Mouse (Mus musculus) liver, embryonic 15.5 days (tissue): ENCODE results near the gene Pde4dip. TPM values are rescaled to one million over a fixed set of nuclear protein-coding genes. Genes with fewer than 3 reads are reported as not detected.

Experiments
- ATAC-seq: fragments of 200-750 bp; cut with Nextera tagmentation; 2 replicates; pipeline ENCODE4 v1.8.0; 2017; ENCODE audit warnings: moderate number of reproducible peaks, mild to moderate bottlenecking, moderate library complexity; ENCODE audit not compliant: insufficient read depth
- H3K27ac ChIP-seq: fragments of 300-500 bp; sonication (generic); replicated peaks from 2 replicates; pipeline ENCODE4 v1.5.1; 2015; ENCODE audit warnings: mild to moderate bottlenecking, inconsistent platforms
- H3K27me3 ChIP-seq: fragments of 300-500 bp; sonication (generic); 2 replicates; pipeline ENCODE4 v1.6.1; 2015; ENCODE audit warnings: mild to moderate bottlenecking, inconsistent platforms
- H3K36me3 ChIP-seq: fragments of 300-500 bp; sonication (generic); replicated peaks from 2 replicates; pipeline ENCODE4 v1.6.1; 2015; ENCODE audit warnings: moderate library complexity, mild to moderate bottlenecking, inconsistent platforms
- H3K4me1 ChIP-seq: fragments of 300-500 bp; sonication (generic); replicated peaks from 2 replicates; pipeline ENCODE4 v1.6.1; 2015; ENCODE audit warnings: inconsistent platforms
- H3K4me2 ChIP-seq: fragments of 300-500 bp; sonication (generic); 2 replicates; pipeline ENCODE4 v1.6.1; 2015; ENCODE audit warnings: moderate library complexity, mild to moderate bottlenecking, inconsistent platforms
- H3K4me3 ChIP-seq: fragments of 300-500 bp; sonication (generic); replicated peaks from 2 replicates; pipeline ENCODE4 v1.5.1; 2015; ENCODE audit warnings: mild to moderate bottlenecking, inconsistent platforms
- H3K9ac ChIP-seq: fragments of 300-500 bp; sonication (generic); 2 replicates; pipeline ENCODE4 v1.6.1; 2015; ENCODE audit warnings: moderate library complexity, mild to moderate bottlenecking, inconsistent platforms
- H3K9me3 ChIP-seq: fragments of 300-500 bp; sonication (generic); replicated peaks from 2 replicates; pipeline ENCODE4 v1.6.1; 2016; ENCODE audit warnings: inconsistent platforms
- WGBS: fragments of 180-500 bp; shearing (Covaris S2); methylation state at CpG from one replicate; pipeline ENCODE4 v1.1.7; 2015; ENCODE audit warnings: mixed read lengths; ENCODE audit not compliant: insufficient replicate concordance; 5-methylcytosine and 5-hydroxymethylcytosine counted together
- polyA plus RNA-seq: library from polyadenylated mRNA; unstranded; fragments of >200 nt; fragmentation: Nextera tagmentation; extraction: Ambion mirVana; gene quantifications from 2 replicates; pipeline ENCODE4 v1.2.1, GENCODE M21; 2015

The Pde4dip gene
- polyA plus RNA-seq, 1 experiment from 2014 or later, result 9.6 TPM

DNA sequence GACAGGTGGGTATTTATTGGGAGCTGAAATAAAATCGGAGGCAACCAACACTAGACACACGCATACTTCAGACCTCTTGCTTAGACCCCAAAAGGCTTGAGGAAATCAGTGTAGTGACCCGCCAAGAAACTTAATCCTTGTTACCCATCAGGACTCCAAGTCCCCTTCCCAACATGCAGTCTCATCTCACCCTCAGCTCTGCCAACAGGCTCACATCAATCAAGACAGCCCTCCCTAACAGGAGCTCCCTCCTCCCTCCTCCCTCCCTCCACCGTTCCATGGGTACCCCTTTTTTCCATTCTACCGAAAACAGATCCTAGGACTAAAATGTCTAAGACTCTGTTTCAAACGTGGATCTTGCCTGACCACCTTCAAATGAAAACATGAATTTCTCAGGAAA lies 65.1 kb downstream of the Pde4dip start:
- Histone ChIP-seq H3K4me2 (no peak overlapping the region), H3K9ac (no peak overlapping the region), H3K4me1 (peaks cover 7% of the 10 kb centered on the region; the same call in 1 of the 2 replicates), H3K9me3 (no peaks in the 10 kb centered on the region), H3K27ac (no peak overlapping the region), H3K27me3 (peaks cover 29% of the 10 kb centered on the region), H3K36me3 (no peaks in the 10 kb centered on the region), H3K4me3 (no peak overlapping the region)
- ATAC-seq, result no peak
- WGBS, result 22% methylated on average over 6 of the region's 6 CpGs

DNA sequence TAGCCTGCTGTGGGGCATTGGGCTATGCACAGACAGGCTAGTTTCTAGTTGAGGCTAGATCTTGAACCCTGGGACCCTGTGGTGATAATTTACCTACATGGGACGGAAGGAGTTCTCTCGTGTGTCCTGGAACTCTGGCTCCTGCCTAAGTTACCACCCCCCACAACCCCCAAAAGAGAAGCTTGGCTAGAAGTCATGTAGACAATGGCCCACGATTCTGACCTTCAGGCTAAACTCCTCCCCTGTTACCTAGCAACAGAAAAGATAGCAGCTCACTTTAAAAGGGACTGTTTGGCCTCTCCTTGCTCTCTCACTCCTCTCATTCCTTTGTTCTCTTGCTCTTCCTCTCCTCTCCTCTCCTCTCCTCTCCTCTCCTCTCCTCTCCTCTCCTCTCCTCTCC lies 69.5 kb downstream of the Pde4dip start:
- Histone ChIP-seq H3K27me3 (peaks cover 16% of the 10 kb centered on the region), H3K4me3 (no peak overlapping the region), H3K4me2 (no peak overlapping the region), H3K9me3 (no peaks in the 10 kb centered on the region), H3K36me3 (no peaks in the 10 kb centered on the region), H3K9ac (no peak overlapping the region), H3K4me1 (0 out of 2 replicates have a peak, but pooled peaks cover 4% of the 10 kb centered on the region), H3K27ac (peak overlapping the region; percentile 74)
- WGBS, result 52% methylated on average over 3 of the region's 3 CpGs
- ATAC-seq, result no peak

DNA sequence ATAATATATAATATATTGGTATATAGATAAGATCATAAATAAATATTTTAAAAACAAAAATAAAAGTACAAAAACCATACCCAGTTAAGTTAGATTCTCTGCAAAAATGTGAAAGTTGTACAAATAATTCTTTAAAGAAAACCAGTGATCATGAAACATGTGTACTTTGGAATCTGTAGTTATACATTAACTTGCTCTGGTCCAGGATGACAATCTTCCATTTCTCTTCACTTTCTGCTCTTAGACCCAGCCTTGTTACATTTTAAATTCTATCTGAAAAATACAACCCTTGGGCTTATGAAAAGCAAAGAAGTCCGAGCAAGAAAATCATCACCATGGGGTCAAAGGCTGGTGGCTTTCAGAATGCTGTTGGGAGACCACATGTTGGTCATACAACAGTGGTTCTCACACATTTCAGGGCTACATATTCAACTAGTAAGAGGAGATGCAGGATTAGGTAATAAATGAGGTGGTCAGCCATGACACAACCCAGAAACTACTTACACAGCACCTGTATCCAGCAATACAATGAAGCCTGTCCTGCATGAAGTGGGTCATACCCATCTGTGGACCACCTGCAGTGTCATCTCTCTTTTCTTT lies 70.0 kb downstream of the Pde4dip start:
- Histone ChIP-seq H3K4me1 (no peaks in the 10 kb centered on the region), H3K36me3 (no peaks in the 10 kb centered on the region), H3K4me2 (peak overlapping the region; percentile 3; the same call in 1 of the 2 replicates), H3K27ac (peak overlapping the region; percentile 74), H3K9ac (no peak overlapping the region), H3K9me3 (no peaks in the 10 kb centered on the region), H3K27me3 (peaks cover 10% of the 10 kb centered on the region), H3K4me3 (no peak overlapping the region)
- ATAC-seq, result no peak
- 29% methylated on average over 1 of the region's 1 CpGs for WGBS

DNA sequence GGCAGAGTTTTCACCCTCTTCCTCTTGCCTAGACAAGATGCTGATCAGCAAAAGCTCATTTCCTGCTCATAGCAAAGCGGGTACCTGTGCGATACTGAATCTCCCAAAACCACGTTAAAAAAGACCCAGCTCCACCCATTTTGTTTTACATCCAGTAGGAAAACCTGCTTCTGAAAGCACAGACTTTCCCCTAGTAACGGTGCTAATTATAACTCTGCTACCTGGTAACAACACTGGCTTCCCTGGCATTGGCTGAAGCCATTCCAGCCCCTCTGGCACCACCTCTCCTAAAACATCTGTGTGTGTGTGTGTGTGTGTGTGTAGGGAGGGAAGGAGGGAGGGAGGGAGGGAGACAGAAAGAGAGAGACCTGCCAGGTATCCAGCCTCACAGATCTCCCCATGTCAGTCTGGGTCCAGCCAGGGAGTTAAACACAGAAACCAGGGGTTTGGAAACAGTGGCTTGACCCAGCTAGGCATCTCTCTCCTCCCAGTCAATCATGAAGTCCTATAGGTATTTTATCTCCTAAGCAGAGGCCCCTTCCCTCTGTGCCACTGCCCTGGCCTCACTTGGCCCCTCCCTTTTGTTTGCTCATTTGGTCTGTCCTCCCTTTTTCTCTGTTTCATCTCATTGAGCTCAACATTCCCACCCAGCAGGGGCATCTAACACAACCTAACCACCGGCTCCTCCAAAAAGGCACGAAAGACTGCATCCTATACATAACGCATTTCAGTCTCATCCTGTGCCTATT lies 76.7 kb downstream of the Pde4dip start:
- Histone ChIP-seq H3K4me3 (no peak overlapping the region), H3K9ac (no peak overlapping the region), H3K9me3 (no peaks in the 10 kb centered on the region), H3K36me3 (no peaks in the 10 kb centered on the region), H3K4me1 (no peaks in the 10 kb centered on the region), H3K4me2 (no peak overlapping the region), H3K27me3 (no peaks in the 10 kb centered on the region), H3K27ac (no peak overlapping the region)
- no peak for ATAC-seq
- WGBS, result 35% methylated on average over 7 of the region's 7 CpGs

DNA sequence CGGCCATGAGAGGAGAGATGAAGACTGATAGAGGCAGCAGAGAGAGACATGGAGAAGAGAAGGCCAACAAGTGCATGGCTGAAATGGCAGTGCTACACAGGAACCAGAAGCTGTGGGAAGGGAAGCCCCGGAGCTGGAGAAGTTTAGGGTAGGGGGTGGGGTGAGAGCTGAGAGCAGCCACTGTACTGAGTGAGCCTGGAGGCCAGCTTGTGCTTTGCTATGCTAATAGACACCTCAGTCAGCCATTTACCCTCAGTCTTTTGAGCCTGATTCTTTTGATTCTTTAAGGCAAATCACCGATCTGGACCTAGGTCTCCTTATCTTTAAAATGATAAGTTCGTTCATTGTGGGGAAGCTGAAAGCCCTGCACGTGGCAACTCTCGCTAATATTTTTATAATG lies 77.3 kb downstream of the Pde4dip start:
- Histone ChIP-seq H3K4me1 (no peaks in the 10 kb centered on the region), H3K27ac (no peak overlapping the region), H3K27me3 (no peaks in the 10 kb centered on the region), H3K4me2 (no peak overlapping the region), H3K9me3 (no peaks in the 10 kb centered on the region), H3K4me3 (no peak overlapping the region), H3K36me3 (no peaks in the 10 kb centered on the region), H3K9ac (no peak overlapping the region)
- no peak for ATAC-seq
- 19% methylated on average over 6 of the region's 6 CpGs for WGBS

DNA sequence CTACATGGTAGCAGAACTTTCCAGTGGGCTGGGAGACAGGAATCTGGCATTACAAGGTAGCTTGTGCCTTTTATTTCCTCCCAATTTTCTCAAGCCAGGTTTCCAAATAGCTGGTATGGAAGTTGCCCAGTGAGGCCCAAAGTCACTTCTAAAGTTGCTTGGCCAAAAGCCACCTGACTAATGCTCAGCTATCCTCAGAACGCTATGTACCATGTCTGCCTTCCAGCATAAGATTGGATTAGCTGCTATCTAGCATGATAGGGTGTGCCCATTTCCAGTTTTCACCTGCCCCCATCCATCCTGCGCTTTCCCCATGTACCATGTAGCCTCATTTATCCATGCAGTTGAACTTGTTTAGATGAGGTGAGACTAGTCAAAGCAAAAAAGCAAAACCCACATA lies 78.2 kb downstream of the Pde4dip start:
- H3K27me3 ChIP-seq, result no peaks in the 10 kb centered on the region
- no peaks in the 10 kb centered on the region for H3K9me3 ChIP-seq
- no peak overlapping the region for H3K4me3 ChIP-seq
- no peak overlapping the region for H3K4me2 ChIP-seq
- no peaks in the 10 kb centered on the region for H3K4me1 ChIP-seq
- no peak overlapping the region for H3K9ac ChIP-seq
- no peak overlapping the region for H3K27ac ChIP-seq
- no peak for ATAC-seq
- WGBS, result 69% methylated on average over 2 of the region's 2 CpGs
- no peaks in the 10 kb centered on the region for H3K36me3 ChIP-seq

DNA sequence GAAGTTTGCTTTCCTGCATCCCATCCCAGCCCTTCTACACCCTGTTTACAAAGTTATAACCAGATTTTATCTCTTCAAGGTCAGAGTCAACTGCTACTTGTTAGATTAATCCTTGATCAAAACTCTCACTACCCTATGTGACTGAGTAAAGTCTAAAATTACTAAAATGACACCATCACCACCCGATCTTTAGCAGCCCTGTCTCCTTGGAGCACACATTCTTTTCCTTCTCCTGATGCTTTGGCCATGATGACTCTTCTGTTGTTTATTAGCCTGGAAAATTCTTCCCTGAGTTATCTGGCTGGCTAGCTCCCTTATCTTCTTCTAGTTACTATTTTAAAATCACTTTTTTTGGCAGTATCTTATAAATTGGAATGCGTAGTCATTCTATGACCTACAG lies 82.9 kb downstream of the Pde4dip start:
- H3K4me2 ChIP-seq, result no peak overlapping the region
- no peaks in the 10 kb centered on the region for H3K9me3 ChIP-seq
- no peaks in the 10 kb centered on the region for H3K27me3 ChIP-seq
- H3K4me1 ChIP-seq, result no peaks in the 10 kb centered on the region
- H3K4me3 ChIP-seq, result no peak overlapping the region
- WGBS, result 65% methylated on average over 2 of the region's 2 CpGs
- no peak overlapping the region for H3K27ac ChIP-seq
- no peak overlapping the region for H3K9ac ChIP-seq
- H3K36me3 ChIP-seq, result no peaks in the 10 kb centered on the region
- no peak for ATAC-seq

DNA sequence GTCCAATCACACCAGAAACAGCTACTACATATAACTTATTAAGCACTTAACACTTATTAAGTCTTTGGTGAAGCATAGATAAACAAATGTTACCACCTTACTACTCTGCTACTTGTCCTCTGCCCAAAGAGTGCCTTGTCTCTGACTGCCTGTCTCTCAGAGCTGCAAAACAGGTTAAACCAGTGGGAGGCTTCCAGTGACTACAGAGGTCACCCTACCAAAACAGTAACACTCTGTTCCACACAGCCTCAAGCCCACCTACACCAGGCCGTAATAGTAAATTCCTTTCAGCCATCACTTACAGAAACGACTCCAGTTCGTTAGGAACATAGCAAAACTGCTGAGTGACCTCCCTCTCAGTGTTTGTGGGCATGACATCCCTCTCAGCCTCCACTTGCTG lies 84.8 kb downstream of the Pde4dip start:
- no peaks in the 10 kb centered on the region for H3K4me1 ChIP-seq
- H3K9ac ChIP-seq, result no peak overlapping the region
- no peaks in the 10 kb centered on the region for H3K36me3 ChIP-seq
- no peak overlapping the region for H3K4me2 ChIP-seq
- H3K27me3 ChIP-seq, result no peaks in the 10 kb centered on the region
- H3K9me3 ChIP-seq, result no peaks in the 10 kb centered on the region
- no peak for ATAC-seq
- no peak overlapping the region for H3K4me3 ChIP-seq
- 62% methylated on average over 3 of the region's 3 CpGs for WGBS
- H3K27ac ChIP-seq, result no peak overlapping the region

DNA sequence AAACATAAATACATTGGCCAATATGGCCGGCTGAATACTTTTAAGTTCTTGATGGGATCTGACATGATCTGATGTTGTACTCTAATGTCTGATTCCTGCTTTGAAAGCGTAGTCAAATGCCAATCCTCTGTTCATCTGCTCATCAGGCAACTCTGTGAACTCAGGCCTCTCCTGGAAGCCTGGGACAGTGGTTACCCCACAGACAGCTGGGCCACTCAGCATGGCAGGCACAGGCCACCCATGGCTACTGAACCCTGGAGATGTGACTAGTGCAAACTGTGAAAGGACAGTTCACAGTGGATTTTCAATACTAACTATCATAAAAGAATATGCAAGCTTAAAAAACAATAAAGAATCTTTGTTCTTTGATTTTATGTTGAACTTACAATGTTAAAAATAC lies 85.6 kb downstream of the Pde4dip start:
- ATAC-seq, result no peak
- H3K36me3 ChIP-seq, result no peaks in the 10 kb centered on the region
- no peak overlapping the region for H3K27ac ChIP-seq
- no peak overlapping the region for H3K4me2 ChIP-seq
- H3K27me3 ChIP-seq, result no peaks in the 10 kb centered on the region
- H3K4me1 ChIP-seq, result no peaks in the 10 kb centered on the region
- H3K9me3 ChIP-seq, result no peaks in the 10 kb centered on the region
- no peak overlapping the region for H3K9ac ChIP-seq
- WGBS, result 52% methylated on average over 2 of the region's 2 CpGs
- no peak overlapping the region for H3K4me3 ChIP-seq

DNA sequence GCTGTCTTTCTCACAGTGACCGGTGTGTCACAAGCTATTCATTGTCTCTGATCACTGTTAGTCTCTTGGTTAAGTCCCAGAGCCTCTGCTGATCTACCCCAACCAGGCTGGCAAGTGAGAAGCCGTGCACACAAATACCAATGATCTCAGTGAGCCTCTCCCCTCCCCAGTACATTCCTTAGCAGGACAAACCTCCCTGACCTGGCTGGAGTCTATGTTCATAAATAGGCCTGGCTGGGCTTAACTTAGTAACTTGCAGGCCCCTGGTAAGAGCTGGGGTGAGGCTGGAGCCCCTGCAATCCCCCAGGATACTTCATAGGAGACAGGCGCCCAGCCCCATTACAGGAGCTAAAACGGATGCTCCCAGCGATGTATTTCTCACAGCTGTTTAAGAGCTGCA lies 86.2 kb downstream of the Pde4dip start:
- H3K27ac ChIP-seq, result no peak overlapping the region
- no peaks in the 10 kb centered on the region for H3K36me3 ChIP-seq
- no peak overlapping the region for H3K9ac ChIP-seq
- H3K4me2 ChIP-seq, result no peak overlapping the region
- H3K9me3 ChIP-seq, result no peaks in the 10 kb centered on the region
- ATAC-seq, result no peak
- 63% methylated on average over 5 of the region's 5 CpGs for WGBS
- no peaks in the 10 kb centered on the region for H3K4me1 ChIP-seq
- H3K27me3 ChIP-seq, result no peaks in the 10 kb centered on the region
- H3K4me3 ChIP-seq, result no peak overlapping the region

DNA sequence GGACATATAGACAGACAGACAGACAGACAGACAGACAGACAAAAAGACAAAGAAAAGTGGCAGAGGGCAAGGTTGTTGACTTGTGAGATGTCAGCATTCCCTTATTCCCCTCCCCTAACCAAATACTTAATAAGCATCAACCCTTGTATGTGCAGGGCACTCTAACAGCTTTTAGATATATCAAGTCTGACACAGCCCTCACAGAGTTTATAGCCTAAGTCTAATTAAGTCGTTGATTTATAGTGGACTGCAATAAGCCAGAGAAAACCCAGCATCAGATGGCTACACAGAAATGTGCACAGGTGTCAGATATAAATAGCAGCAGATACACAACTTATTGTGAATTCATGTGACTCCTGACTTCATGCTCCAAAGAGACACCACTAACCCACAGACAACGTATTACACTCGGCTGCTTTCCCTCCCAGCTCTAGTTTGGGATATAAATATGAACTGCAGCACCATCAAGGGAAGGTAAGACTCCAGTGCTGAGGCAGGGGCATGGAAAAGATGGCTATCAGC lies 87.3 kb downstream of the Pde4dip start:
- no peak overlapping the region for H3K4me2 ChIP-seq
- ATAC-seq, result no peak
- no peak overlapping the region for H3K4me3 ChIP-seq
- H3K27ac ChIP-seq, result no peak overlapping the region
- H3K4me1 ChIP-seq, result no peaks in the 10 kb centered on the region
- H3K9ac ChIP-seq, result no peak overlapping the region
- H3K36me3 ChIP-seq, result no peaks in the 10 kb centered on the region
- WGBS, result 67% methylated on average over 3 of the region's 3 CpGs
- no peaks in the 10 kb centered on the region for H3K27me3 ChIP-seq
- H3K9me3 ChIP-seq, result no peaks in the 10 kb centered on the region
